Mouse (Mus musculus) naive thymus-derived CD4-positive, alpha-beta T cell, adult 2 months (primary cell): Measurements from ENCODE around the gene Fezf1.

Experiments used
- DNase-seq: peaks from one replicate; pipeline ENCODE4 v3.0.0-alpha.2; 2011; ENCODE audit warnings: low read depth

Gene Fezf1

DNA sequence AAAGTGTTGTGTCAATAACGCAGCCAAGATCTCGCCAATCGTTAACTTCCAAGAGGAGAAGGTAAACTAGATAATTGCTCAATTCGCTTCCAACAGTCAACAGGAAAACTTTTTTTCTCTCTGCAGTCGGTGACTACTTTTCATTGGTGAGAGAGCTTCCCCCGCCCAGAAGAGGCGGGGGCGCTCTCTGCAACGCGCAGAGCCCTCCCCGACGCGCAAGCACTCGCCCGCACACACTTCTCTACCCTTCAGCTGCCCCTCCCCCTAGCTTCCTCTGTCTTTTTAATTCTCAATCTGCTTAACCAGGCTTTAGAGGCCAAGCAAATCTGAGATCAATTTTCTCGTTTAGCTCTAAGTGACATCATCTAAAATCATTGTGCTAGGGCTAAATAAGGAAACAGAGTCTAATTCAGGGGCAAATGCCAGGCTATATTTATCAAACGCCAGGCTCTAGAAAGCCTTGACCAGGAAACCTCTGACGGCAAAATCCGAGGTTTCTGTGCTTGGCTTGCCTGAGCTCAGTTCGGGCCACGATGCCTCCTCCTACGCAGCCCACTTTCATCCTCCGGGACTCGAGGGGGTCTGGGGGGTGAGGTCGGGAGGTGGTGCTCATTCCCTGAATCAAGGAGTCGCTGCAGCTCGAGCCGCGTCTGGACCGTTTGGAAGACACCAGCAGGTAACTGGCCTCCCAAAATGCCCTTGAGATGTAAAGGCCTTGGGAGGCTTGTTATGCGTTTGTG lies at the start of gene Fezf1:
Gene Fezf1 (minus strand): TSS at position 50 of the 740 bp plus-strand sequence.
- no peak for DNase-seq

DNA sequence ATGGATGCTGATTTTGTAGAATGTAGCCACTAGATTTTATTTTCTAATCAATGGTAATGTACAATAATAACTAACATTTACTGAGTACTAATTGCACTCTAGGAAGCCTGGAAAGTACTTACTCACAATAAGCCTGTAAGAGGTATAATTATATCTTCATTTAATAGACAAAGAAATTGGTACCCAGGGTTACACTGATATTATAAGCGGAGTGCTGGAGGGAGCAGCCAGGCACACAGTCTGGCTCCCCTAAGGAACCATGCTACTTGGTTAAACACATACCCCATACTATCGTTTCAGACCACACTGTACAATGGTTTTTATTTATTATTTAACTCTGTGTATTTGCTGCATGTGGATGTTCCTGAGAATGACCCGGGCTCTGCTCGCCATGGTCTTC lies 46.5 kb upstream of the Fezf1 start:
- DNase-seq, result no peak

DNA sequence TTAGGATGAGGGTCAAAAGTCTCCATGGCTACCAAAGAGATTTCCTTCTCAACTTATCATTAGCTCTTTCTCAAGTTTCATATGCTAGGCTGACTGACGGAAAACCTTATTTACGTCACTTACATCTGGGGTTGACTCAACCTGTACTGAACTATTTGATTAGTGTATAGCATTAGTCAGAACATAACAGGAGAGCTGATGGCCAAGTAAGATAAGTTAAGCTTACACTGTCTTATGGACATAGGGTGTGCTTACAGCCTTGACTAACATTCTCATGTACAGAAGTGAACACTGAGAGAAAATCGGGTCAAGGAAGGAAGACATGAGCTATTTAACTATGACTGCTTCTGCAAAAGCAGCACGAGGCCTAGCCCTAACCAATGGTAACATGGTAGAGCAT lies 40.6 kb upstream of the Fezf1 start:
- DNase-seq, result no peak

DNA sequence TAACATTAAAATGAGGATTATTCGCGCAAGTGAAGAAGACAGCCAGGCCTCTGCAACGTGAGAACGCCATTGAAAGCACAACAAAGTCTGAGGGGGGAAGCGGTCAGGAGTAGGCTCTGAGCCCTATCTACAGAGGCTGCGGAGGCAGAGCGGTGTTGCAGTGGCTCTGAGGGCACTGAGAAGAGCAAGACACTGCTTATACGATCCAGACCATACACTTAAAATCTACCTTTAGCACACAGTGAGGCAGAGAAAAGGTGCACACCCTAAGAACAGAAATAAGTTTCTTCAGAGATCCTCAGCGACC lies 33.3 kb upstream of the Fezf1 start:
- DNase-seq, result no peak

DNA sequence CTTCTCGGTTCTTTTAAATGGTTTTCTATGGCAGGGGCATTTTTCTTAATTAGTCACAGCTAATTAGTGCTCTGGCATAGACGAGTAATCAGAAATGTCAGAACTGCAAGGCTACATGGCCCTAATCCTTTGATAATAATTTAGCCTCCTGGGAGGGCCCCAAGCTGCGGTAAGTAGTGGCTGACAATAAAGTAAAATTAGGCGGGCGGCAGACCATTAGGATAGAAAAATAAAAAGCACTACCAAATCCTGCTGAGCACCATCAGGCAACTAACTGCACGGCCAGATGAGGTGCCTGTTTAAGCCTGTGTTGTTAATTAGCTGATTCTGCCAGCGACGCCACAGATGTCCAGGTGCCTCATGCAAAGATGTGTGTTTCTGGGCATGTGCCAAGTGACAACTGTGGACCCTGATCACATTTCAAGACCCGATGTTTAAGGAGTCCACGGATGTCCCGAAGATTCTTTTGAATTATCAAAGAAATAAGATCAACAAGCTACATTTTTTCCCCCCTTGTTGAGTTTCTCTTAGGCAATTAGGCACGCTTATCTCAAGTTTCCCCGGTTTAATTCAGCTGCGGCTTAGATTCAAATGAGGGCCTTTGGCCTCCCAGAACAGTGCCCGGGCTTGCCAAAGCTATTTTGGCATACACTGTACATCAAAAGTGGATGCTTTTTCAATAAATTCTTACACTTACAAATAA lies 32.8 kb upstream of the Fezf1 start:
- no peak for DNase-seq

DNA sequence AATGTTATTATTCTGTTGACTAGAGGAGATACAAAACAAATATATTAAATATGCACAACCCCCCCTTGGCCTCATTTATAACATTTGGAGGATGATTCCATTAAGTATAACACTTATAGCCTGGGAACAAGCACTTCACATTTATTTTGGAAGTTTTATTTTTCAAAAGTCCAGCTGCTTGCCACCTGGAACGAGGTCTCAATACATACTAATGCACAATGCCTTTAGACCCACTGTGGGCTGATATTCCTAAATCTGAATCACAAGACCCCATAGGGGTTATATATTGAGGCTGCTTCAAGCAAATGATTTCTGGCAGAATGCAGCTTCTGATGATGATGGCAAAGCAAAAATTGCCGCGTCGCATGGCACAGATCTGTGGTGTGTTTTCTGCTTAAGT lies 25.3 kb upstream of the Fezf1 start:
- no peak for DNase-seq

DNA sequence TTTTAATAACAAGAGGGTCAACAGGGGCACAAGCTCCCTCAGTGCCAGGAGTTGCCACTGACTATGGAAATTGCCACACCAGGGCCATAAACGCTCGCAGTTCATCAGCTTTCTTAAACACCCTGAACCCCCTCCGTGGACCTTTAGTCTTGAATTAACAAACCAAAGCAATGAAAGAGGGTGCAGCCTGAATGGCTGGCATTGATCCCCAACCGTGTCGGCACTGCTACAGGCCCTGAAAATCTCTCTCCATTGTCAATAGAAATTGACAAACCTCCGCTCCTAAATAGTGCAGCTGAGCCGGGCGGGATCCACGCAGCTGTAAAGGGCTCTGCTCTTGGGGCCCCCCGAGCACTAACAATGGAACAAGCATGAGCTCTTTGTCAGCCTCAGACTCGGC lies 24.8 kb upstream of the Fezf1 start:
- DNase-seq, result no peak

DNA sequence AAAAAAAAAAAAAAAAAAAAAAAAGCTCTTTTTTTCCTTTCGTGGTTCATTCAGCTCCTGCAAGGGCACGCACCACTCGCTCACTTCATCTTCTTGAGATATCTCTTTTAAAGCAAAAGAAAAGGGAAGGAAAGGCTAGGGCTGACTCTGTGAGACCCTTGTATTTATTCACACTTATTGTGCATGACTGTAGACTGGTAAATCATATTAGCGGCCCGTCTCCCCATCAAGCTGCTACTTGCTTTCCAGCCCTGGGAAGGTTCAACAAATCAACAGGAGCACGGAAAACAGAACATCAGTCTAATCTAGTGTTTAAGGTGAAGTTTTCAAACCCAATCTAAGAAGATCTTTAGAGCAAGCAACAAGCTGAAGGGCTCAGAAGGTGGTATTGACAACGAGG lies 24.4 kb upstream of the Fezf1 start:
- no peak for DNase-seq

DNA sequence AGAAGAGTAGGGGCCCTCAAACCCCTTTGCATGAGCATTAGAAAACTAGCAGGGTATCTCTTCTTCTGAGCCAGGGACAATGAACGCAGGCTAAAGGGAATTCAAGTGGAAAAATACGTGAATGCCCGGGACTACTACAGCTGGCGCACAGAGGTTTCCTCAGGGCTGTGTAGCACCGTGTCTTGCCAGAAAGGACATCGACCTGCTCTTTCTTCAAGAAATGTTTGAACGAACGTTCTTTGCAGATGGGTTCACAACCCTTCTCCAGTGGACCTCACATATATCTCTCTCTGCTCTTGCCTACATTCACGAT lies 12.5 kb upstream of the Fezf1 start:
- no peak for DNase-seq

DNA sequence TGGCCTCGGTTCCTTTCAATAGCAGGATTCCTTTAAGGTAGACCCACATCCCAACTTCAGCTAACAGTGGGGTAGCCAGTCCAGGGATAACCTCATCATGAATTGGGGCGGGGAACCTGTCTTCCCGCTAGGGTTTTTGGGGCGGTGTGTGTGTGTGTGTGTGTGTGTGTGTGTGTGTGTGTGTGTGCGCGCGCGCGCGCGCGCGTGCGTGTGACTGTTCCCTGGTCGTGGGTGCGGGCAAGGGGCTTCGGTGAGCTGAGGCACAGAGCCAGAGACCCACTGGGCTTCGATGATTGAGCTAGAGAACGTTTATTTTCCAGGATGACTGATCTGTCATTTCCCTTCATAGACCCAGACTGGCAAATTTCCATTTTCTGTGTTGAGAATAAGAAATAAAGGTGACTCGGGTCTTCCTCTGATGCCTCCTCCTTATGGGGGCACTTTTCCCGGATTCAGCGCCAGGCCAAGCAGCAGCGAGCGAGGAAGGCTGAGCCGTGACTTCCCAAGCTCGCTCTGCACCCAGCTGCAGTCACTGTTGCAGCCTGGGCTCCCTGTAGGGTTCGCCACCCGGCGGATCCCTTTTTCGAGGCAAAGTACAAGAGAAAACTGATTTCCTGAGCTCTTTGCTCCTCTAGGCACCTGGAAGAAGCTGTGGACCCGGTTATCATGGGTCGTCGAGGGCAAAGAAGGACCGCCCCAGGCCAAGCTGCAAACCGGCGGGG lies 12.0 kb upstream of the Fezf1 start:
- DNase-seq, result no peak

DNA sequence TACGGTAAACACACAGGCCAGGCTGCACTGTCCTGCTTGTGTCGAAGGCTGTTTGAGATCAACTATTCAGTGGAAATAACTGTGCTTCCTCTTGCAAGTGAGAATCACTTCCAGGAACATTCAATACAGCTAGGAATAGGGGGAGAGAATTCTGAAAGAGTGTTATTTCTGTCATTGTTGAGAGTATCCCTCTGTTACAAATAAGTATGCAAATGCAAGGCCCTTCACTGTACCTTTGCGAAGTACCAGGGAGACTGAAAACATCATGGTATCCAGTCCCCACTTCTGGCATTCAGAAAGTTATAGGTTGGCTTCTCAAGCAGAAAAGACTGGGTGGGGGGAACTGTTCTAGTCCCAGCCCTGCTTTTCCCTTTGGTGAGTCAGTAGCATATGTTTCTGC lies 9.8 kb upstream of the Fezf1 start:
- DNase-seq, result no peak

DNA sequence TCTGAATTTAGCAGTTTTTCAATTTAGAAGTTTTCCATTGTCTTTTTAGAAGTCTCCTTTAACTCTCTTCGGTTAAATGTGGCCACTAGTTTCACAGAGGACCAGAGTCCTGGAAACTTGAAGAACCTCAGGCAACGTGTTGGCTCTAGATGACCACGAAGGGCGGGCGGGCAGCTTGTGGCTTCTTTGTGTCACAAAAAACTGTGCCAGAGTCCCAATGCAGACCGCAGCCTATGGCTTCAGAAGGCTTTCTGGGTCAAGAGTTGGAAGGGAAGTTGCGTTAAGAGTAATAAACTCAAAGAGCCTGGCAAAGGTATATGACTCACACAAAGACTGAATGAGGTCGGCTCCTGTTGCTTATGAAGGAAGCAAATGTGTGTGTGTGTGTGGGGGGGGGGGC lies 7.0 kb upstream of the Fezf1 start:
- no peak for DNase-seq

DNA sequence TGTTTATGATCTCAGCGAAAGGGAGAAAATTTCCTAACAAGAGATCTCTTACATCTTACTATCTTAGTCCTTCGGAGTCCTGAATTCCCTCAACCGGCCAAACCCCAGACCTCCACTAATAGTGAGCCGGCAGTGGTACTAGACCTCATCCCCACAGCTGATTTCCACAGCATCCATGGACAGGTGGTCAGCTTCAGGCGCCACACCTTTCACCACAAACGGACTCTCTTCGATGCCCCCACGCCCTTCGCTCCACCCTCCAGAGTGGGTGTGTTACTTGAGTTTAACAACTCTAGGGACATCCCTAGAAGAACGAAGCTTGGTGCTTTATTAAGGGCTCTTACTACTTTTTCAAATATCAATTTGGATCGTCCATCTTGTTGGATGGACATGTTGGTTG lies 6.5 kb upstream of the Fezf1 start:
- DNase-seq, result no peak

DNA sequence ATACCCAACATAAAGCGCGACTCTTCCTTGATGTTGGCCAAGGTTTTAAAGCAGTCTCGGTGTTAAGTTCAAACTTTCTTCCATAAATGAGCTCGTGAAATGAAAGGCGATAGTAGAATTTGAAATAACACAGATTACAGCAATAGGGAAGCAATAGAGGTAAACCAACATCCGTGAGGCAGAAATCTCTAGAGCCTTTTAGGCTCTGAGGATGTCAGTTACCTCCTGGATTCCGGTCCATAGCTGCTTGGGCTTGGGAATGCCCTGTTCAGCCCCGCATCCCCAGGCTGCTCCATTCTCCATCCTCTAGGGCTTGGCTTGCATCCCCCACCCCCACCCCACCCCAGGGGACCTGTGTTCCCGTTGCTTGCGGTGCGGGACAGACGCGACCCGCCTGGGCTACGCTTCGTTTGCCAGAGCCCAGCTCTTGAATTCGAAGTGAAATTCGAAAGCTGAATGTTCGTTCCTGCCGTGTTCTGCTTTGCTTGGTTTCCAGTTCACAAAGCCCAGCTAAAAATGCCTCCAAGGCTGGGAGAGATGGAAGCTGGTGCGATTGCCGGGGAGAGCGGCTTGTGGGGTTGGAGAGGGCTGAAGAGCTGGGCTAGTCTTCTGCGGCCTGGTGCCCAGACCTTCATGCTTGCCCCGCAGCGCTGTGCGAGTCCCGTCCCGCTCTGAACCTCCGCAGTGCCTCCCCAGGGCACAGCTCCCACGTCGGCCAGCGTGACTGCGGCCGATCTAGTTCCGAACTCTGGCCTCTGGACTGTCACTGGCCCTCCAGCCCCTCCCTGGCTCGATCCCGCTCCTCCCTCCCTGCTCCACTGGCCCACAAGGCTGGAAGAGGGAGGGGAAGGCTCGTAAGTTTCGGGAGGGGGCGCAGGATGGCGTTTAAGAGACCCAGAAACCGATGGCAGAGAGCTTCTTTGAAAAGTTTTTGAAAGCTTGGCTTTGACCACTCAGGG lies 5.5 kb upstream of the Fezf1 start:
- DNase-seq, result no peak

DNA sequence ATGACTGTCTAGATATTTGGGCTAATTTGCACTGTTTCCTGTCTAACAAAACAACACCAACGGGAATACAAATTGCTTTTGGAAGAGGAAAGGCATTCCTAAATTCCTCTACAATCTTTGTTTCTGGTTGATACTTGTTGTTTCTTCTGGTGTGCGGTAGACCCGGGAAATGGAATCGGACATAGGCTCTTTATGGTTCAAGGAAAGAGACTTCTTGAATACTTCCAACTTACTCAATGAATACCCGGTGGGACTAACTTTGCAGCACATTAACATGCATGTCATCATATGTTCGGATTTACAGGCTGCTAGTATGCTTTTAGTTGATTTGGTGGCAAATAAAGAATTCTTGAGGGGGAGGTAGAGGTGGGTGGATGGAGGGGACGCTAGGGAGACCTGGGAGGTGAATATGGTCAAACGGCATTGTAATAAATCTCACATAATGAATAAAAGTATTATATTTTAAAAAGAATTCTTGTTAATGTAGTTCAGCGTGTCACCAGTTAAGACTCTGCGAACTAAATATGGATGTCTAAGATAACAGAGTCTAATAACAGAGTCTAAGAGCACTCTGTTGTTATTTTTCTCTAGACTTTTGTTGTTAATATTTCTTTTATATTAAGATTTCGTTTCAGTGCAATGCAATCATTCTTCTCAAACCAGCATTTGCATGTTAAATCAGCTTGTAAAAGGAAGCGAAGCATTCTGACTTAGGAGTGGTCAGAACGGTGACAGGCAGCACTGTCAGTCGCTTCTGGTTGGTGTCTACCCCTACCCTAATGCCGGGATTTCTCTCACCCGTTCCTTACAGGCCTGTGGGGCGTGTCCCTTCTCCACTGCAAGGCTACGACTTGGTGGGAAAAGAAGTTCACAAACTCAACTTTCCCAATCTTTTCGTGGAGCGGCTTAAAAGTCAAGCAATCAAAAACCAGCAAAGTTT lies 4.3 kb upstream of the Fezf1 start:
- DNase-seq, result no peak

DNA sequence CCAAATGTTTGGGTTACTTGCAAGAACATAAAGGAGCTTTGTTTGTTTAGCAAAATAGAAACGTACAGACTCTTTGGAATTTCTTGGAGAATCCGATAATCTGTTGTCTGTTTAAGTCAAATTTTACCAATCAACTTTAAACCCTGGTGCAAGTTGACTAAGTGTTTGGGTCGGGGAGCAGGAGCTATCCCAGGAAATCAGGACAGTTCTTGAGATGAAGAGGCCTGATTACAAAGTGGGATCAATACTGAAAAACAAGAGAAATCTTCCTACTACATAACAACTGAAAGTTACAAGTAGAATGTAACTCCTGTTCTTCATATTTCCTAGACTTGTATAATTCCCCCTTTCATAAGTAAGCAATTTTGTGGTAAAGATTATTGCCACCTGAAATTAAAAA lies 3.3 kb upstream of the Fezf1 start:
- DNase-seq, result no peak

DNA sequence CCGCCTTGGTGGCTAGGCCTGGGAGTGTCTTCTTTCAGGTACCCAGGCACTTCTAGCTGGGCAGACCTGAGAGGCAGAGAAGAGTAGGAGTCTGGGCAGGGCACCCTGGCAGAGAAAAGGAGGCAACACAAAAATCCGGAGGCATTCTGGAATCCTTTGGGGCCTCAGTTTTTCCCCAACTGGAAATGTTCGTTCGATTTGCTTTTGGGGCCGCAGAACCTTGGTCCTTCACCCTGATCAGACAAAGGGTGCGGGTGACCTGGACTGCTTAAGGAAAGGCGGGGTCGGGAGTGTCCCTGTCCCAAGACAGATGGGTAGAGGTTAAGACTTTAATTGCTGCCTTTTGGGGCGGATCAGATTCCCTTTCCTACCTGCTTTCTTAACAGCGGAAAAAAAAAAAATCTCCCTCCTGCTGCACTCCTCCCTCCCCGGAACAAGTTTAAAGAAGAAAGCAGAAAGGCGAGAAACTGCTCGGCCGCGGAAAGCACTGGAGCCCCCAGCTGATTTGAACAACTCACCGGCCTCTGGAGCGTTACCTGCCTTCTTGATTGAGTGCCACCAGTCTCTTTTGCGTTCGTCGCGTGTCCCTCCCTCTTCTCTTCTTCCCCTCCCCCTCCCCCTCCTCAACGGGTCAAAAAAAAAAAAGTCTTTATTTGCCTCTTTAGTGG lies 2.3 kb upstream of the Fezf1 start:
- DNase-seq, result no peak

DNA sequence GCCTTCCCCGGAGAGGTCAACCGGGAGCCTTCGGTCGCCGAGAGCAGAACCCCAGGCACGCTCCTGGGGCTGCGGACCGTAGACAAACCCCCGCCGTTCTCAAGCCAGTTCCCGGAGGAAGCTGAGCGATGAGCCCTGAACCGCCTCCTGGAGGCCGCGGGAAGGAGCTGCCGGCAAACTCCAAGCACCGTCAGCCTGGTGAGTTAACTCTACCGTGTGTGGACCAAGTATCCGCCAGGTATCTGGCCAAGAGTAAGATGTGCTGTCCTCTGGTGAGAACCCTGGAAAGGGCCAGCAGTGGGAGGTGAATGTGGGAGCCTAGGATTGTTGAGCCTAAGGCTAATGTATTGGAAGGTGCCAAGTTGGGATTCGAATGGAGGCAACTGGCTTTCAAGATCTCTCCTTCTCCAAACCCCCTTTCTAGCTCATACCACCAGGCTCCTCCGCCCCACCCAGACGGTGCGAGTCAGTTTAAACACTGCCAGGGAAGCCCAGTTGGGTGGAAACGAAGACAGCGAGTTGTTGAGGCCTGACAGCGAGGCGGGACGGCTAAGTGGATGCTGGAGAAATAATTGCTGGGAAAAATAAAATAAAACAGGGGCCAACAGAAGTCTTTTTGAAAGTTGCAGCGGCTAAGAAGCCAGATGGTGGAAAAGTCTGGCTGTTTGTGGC lies 1.6 kb upstream of the Fezf1 start:
- no peak for DNase-seq

DNA sequence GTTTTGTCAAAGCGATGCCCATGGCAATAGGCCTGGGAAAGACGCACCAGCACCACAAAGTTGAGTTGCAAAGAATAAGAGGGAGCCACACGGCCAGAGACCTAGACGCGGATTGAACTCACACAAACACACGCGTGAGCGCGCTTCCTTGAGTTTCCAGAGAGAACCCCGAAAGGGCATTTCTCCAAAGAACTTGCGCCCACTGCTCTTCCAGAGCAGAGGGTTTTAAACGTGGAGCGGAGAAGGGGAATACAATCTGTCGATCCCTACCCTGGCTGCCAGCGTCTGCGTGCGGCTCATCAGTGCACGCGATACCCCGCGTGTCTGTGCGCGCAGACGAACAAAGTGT lies 865 bp upstream of the Fezf1 start:
- DNase-seq, result no peak
